Mouse (Mus musculus) forebrain, embryonic 12.5 days (tissue): ENCODE results near the gene Olfr1371. TPM values are rescaled to one million over a fixed set of nuclear protein-coding genes. Genes with fewer than 3 reads are reported as not detected.

Experiments used
- ATAC-seq: fragments of 200-750 bp; cut with Nextera tagmentation; 2 replicates; pipeline ENCODE4 v1.8.0; 2017; ENCODE audit warnings: moderate TSS enrichment; ENCODE audit not compliant: low FRiP score
- H3K27ac ChIP-seq: fragments of 300-500 bp; sonication (generic); 2 replicates; pipeline ENCODE4 v1.5.1; 2016; ENCODE audit warnings: mild to moderate bottlenecking
- H3K27me3 ChIP-seq: fragments of 300-500 bp; sonication (generic); 2 replicates; pipeline ENCODE4 v1.6.1; 2016; ENCODE audit warnings: mild to moderate bottlenecking
- H3K36me3 ChIP-seq: fragments of 300-500 bp; sonication (generic); replicated peaks from 2 replicates; pipeline ENCODE4 v1.6.1; 2016; ENCODE audit warnings: mild to moderate bottlenecking
- H3K4me1 ChIP-seq: fragments of 300-500 bp; sonication (generic); 2 replicates; pipeline ENCODE4 v1.6.1; 2016
- H3K4me2 ChIP-seq: fragments of 300-500 bp; sonication (generic); 2 replicates; pipeline ENCODE4 v1.6.1; 2016; ENCODE audit warnings: mild to moderate bottlenecking, moderate library complexity
- H3K4me3 ChIP-seq: fragments of 300-500 bp; sonication (generic); replicated peaks from 2 replicates; pipeline ENCODE4 v1.5.1; 2016; ENCODE audit warnings: mild to moderate bottlenecking
- H3K9ac ChIP-seq: fragments of 300-500 bp; sonication (generic); 2 replicates; pipeline ENCODE4 v1.6.1; 2016; ENCODE audit warnings: mild to moderate bottlenecking
- H3K9me3 ChIP-seq: fragments of 300-500 bp; sonication (generic); 2 replicates; pipeline ENCODE4 v1.6.1; 2016
- WGBS: fragments of 180-500 bp; shearing (Covaris S2); methylation state at CpG from one replicate; pipeline ENCODE4 v1.1.7; 2016; 5-methylcytosine and 5-hydroxymethylcytosine counted together
- polyA plus RNA-seq: library from polyadenylated mRNA; unstranded; fragments of >200 nt; fragmentation: Nextera tagmentation; extraction: Ambion mirVana; gene quantifications from 2 replicates; pipeline ENCODE4 v1.2.1, GENCODE M21; 2016

Gene Olfr1371
- polyA plus RNA-seq, 1 experiment from 2014 or later, result not detected

DNA sequence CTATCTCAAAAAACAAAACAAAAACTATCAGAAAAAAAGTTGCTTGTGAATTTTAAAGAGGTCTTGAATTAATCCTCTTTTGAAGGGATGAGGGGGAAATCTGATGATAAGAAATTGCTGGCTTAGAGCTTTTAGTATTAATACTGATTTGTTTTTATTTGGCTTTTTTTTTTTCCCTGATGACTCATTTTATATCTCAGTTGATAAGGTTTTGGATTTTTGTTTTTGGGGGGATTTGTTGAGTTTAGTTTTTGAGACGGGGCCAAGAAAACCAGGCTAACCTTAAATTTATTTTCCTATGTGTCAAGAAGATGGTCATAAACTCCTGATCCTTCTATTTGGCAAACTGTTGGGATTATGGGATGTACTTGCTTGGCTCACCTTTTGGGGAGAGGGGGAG lies 20.1 kb upstream of the Olfr1371 start:
- Histone ChIP-seq H3K27me3 (no peaks in the 10 kb centered on the region), H3K9me3 (no peaks in the 10 kb centered on the region), H3K36me3 (peaks cover 28% of the 10 kb centered on the region), H3K9ac (0 out of 2 replicates have a peak overlapping the region, but pooled peaks have one; percentile 99), H3K4me2 (peak overlapping the region; percentile 80), H3K27ac (no peak overlapping the region), H3K4me3 (no peak overlapping the region), H3K4me1 (peaks cover 21% of the 10 kb centered on the region)
- no peak for ATAC-seq
- WGBS, result 87% methylated on average over 1 of the region's 1 CpGs

- H3K4me3 ChIP-seq, result peak overlapping the region; percentile 98
- 39% methylated on average over 3 of the region's 3 CpGs for WGBS
- no peak overlapping the region for H3K27ac ChIP-seq
- ATAC-seq, result no peak
- H3K4me1 ChIP-seq, result peaks cover 21% of the 10 kb centered on the region
- peak overlapping the region; percentile 80 for H3K4me2 ChIP-seq
- H3K9me3 ChIP-seq, result no peaks in the 10 kb centered on the region
- H3K27me3 ChIP-seq, result no peaks in the 10 kb centered on the region
- peaks cover 22% of the 10 kb centered on the region for H3K36me3 ChIP-seq
- H3K9ac ChIP-seq, result peak overlapping the region; percentile 99
Measured at GRCm38 (mm10) chr11:52233043-52233653, 19.4 kb upstream of the Olfr1371 start.

DNA sequence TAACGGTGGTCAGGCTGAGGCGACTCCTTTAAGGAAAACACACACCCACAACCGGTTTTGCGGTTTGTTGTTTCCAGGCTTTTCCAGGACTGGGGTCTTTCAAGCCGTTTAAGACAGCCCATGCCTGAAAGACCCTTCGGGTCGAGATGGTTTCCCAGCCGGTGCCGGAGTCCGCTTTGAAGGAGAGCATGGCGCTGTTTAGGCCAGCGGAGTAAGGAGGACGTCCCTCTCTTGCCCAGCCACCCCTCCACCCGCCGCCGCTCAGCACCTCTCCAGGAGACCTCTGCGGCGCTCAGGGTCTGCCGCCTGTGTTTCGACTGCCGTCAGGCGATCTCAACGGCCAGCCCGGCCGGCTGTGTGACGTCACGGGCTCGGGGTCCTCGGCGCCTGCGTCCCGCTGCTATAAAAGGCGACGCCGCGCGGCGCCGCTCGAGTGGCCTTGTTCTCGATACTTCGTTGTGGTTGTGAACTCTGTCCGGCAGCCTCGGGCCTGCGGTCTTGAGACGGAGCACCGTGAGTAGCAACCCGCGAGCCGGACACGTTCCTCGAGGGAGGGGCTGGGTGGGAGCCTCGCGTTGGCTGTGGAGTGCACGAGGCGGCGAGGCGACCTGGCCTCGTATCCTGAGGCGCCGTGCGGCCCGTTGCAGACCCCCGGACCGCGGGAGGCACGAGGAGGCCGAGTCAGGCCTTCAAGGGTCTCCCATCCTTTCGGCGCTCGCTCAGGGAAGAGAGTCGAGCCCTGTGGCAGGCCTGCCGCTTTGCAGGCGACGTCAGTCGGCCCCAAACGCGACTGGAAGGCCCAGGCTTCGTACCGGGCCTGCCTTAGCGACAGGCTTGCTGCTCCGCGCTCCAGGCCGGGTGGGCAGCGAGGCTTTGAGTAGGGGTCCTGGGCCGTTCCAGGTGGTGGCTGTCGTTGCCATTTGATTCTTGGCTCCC lies 18.1 kb upstream of the Olfr1371 start, which contains the start of gene Skp1a:
Skp1a (plus strand) TSS at position 390 of the 936 bp plus-strand sequence.
- Histone ChIP-seq H3K4me1 (peaks cover 21% of the 10 kb centered on the region), H3K4me3 (peak within 1 kb of the TSS; percentile 98), H3K9ac (peak within 1 kb of the TSS; percentile 99), H3K9me3 (no peaks in the 10 kb centered on the region), H3K4me2 (peak within 1 kb of the TSS; percentile 80), H3K27ac (peak within 1 kb of the TSS; percentile 98), H3K36me3 (peaks cover 9% of the 10 kb centered on the region), H3K27me3 (no peaks in the 10 kb centered on the region)
- WGBS, result under 1% methylated on average over 87 of the region's 87 CpGs
- peak; percentile 93 for ATAC-seq

- ATAC-seq, result 0 out of 2 replicates have a peak, but pooled peaks have one; percentile 11
- H3K27ac ChIP-seq, result 0 out of 2 replicates have a peak overlapping the region, but pooled peaks have one; percentile 98
- H3K4me1 ChIP-seq, result peaks cover 21% of the 10 kb centered on the region
- WGBS, result 50% methylated on average over 5 of the region's 5 CpGs
- peak overlapping the region; percentile 99 for H3K9ac ChIP-seq
- no peaks in the 10 kb centered on the region for H3K27me3 ChIP-seq
- peak overlapping the region; percentile 80 for H3K4me2 ChIP-seq
- H3K36me3 ChIP-seq, result no peaks in the 10 kb centered on the region
- peak overlapping the region; percentile 98 for H3K4me3 ChIP-seq
- no peaks in the 10 kb centered on the region for H3K9me3 ChIP-seq
Measured at GRCm38 (mm10) chr11:52230694-52231093, 16.9 kb upstream of the Olfr1371 start.

- no peaks in the 10 kb centered on the region for H3K36me3 ChIP-seq
- no peak for ATAC-seq
- WGBS, result 80% methylated on average over 7 of the region's 7 CpGs
Measured at GRCm38 (mm10) chr11:52228722-52229448, 15.1 kb upstream of the Olfr1371 start.

GRCm38 (mm10) chr11:52227466-52228226 lies 13.9 kb upstream of the Olfr1371 start:
- H3K27ac ChIP-seq, result no peak overlapping the region
- no peak overlapping the region for H3K9ac ChIP-seq
- 85% methylated on average over 13 of the region's 13 CpGs for WGBS
- H3K36me3 ChIP-seq, result no peaks in the 10 kb centered on the region
- H3K4me2 ChIP-seq, result no peak overlapping the region
- no peak overlapping the region for H3K4me3 ChIP-seq
- peaks cover 8% of the 10 kb centered on the region for H3K4me1 ChIP-seq
- H3K9me3 ChIP-seq, result no peaks in the 10 kb centered on the region
- ATAC-seq, result no peak
- H3K27me3 ChIP-seq, result peaks cover 10% of the 10 kb centered on the region; the same call in 1 of the 2 replicates

More at GRCm38 (mm10) chr11:52228722-52229448, 15.1 kb upstream of the Olfr1371 start:
- H3K4me3 ChIP-seq, result no peak overlapping the region
- peaks cover 9% of the 10 kb centered on the region; the same call in 1 of the 2 replicates for H3K27me3 ChIP-seq
- no peak overlapping the region for H3K9ac ChIP-seq
- no peak overlapping the region for H3K27ac ChIP-seq
- H3K4me1 ChIP-seq, result peaks cover 14% of the 10 kb centered on the region
- no peaks in the 10 kb centered on the region for H3K9me3 ChIP-seq
- no peak overlapping the region for H3K4me2 ChIP-seq

DNA sequence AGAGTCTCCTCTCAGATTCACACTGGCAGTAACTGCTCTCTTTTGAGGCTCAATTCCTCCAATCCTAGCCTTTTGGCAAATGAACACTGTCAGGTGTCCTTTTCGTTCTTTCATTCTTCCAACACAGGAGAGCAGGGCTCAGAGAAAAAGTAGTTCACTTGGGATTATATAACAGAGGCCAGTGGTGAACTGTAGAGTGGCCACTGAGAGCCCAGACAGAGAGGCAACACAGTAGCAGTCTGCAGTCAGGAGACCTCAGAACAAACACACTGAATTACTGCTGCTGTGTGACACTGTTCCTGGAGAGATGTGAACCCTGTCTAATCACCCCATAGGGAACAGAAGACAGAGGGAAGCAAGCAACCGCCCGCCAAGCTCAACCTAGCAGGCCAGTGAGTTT lies 13.3 kb upstream of the Olfr1371 start:
- no peak for ATAC-seq
- 80% methylated on average over 3 of the region's 3 CpGs for WGBS

GRCm38 (mm10) chr11:52225986-52226599 lies 12.3 kb upstream of the Olfr1371 start:
- no peak overlapping the region for H3K27ac ChIP-seq
- H3K9ac ChIP-seq, result no peak overlapping the region
- peaks cover 7% of the 10 kb centered on the region for H3K4me1 ChIP-seq
- peaks cover 10% of the 10 kb centered on the region; the same call in 1 of the 2 replicates for H3K27me3 ChIP-seq
- WGBS, result 59% methylated on average over 3 of the region's 3 CpGs
- no peak overlapping the region for H3K4me2 ChIP-seq
- no peaks in the 10 kb centered on the region for H3K9me3 ChIP-seq
- ATAC-seq, result no peak
- H3K36me3 ChIP-seq, result no peaks in the 10 kb centered on the region
- H3K4me3 ChIP-seq, result no peak overlapping the region

More for the DNA sequence above, 13.3 kb upstream of the Olfr1371 start:
- peaks cover 8% of the 10 kb centered on the region for H3K4me1 ChIP-seq
- no peak overlapping the region for H3K4me2 ChIP-seq
- no peak overlapping the region for H3K27ac ChIP-seq
- H3K36me3 ChIP-seq, result no peaks in the 10 kb centered on the region
- no peak overlapping the region for H3K9ac ChIP-seq
- no peak overlapping the region for H3K4me3 ChIP-seq
- no peaks in the 10 kb centered on the region for H3K9me3 ChIP-seq
- peaks cover 10% of the 10 kb centered on the region; the same call in 1 of the 2 replicates for H3K27me3 ChIP-seq

GRCm38 (mm10) chr11:52223968-52224682 lies 10.3 kb upstream of the Olfr1371 start:
- Histone ChIP-seq H3K4me3 (no peak overlapping the region), H3K9ac (no peak overlapping the region), H3K36me3 (no peaks in the 10 kb centered on the region), H3K27me3 (peaks cover 10% of the 10 kb centered on the region; the same call in 1 of the 2 replicates), H3K4me1 (0 out of 2 replicates have a peak, but pooled peaks cover 2% of the 10 kb centered on the region), H3K9me3 (no peaks in the 10 kb centered on the region), H3K4me2 (no peak overlapping the region), H3K27ac (no peak overlapping the region)
- WGBS, result 18% methylated on average over 19 of the region's 19 CpGs
- ATAC-seq, result no peak

- no peak for ATAC-seq
- peaks cover 10% of the 10 kb centered on the region; the same call in 1 of the 2 replicates for H3K27me3 ChIP-seq
- no peaks in the 10 kb centered on the region for H3K36me3 ChIP-seq
- H3K27ac ChIP-seq, result no peak overlapping the region
- H3K4me2 ChIP-seq, result no peak overlapping the region
- no peak overlapping the region for H3K4me3 ChIP-seq
- H3K9me3 ChIP-seq, result no peaks in the 10 kb centered on the region
- H3K9ac ChIP-seq, result no peak overlapping the region
- H3K4me1 ChIP-seq, result 0 out of 2 replicates have a peak, but pooled peaks cover 2% of the 10 kb centered on the region
- 76% methylated on average over 6 of the region's 6 CpGs for WGBS
Measured at GRCm38 (mm10) chr11:52222891-52223290, 9.1 kb upstream of the Olfr1371 start.
